Mouse (Mus musculus) heart, embryonic 13.5 days (tissue): ENCODE data around the gene Gm20924. TPM values are rescaled to one million over a fixed set of nuclear protein-coding genes. Genes with fewer than 3 reads are reported as not detected.
"Not testable (repeated sequence)": the region's sequence is repeated elsewhere in the genome, so short reads cannot be mapped to it uniquely, and the experiment has no call there.

Experiments
- ATAC-seq: fragments of 200-750 bp; cut with Nextera tagmentation; 2 replicates; pipeline ENCODE4 v1.8.0; 2017; ENCODE audit warnings: moderate TSS enrichment; ENCODE audit not compliant: insufficient number of reproducible peaks, low FRiP score, low TSS enrichment; ENCODE audit errors: extremely low read depth
- H3K27ac ChIP-seq: fragments of 300-500 bp; sonication (generic); replicated peaks from 2 replicates; pipeline ENCODE4 v1.5.1; 2015; ENCODE audit warnings: moderate library complexity, mild to moderate bottlenecking, inconsistent platforms
- H3K27me3 ChIP-seq: fragments of 300-500 bp; sonication (generic); replicated peaks from 2 replicates; pipeline ENCODE4 v1.6.1; 2015; ENCODE audit warnings: mild to moderate bottlenecking, inconsistent platforms
- H3K36me3 ChIP-seq: fragments of 300-500 bp; sonication (generic); 2 replicates; pipeline ENCODE4 v1.6.1; 2015; ENCODE audit warnings: mild to moderate bottlenecking, inconsistent platforms
- H3K4me1 ChIP-seq: fragments of 300-500 bp; sonication (generic); 2 replicates; pipeline ENCODE4 v1.6.1; 2015; ENCODE audit warnings: inconsistent platforms
- H3K4me2 ChIP-seq: fragments of 300-500 bp; sonication (generic); 2 replicates; pipeline ENCODE4 v1.6.1; 2015; ENCODE audit warnings: inconsistent platforms, mild to moderate bottlenecking, moderate library complexity
- H3K4me3 ChIP-seq: fragments of 300-500 bp; sonication (generic); 2 replicates; pipeline ENCODE4 v1.5.1; 2015; ENCODE audit warnings: moderate library complexity, mild to moderate bottlenecking, inconsistent platforms
- H3K9ac ChIP-seq: fragments of 300-500 bp; sonication (generic); 2 replicates; pipeline ENCODE4 v1.6.1; 2015; ENCODE audit warnings: inconsistent platforms, mild to moderate bottlenecking, moderate library complexity
- H3K9me3 ChIP-seq: fragments of 300-500 bp; sonication (generic); 2 replicates; pipeline ENCODE4 v1.6.1; 2016; ENCODE audit warnings: inconsistent platforms
- WGBS: fragments of 180-500 bp; shearing (Covaris S2); methylation state at CpG from one replicate; pipeline ENCODE4 v1.1.7; 2015; ENCODE audit warnings: mixed read lengths; 5-methylcytosine and 5-hydroxymethylcytosine counted together
- polyA plus RNA-seq: library from polyadenylated mRNA; unstranded; fragments of >200 nt; fragmentation: Nextera tagmentation; extraction: Ambion mirVana; gene quantifications from 2 replicates; pipeline ENCODE4 v1.2.1, GENCODE M21; 2015

Gene Gm20924
- not detected in 2 replicates for polyA plus RNA-seq

GRCm38 (mm10) chrY:65207427-65207826 lies at the start of gene Gm20924:
TSS of gene Gm20924 (minus strand) at chrY:65207527.
- not testable (repeated sequence) for H3K36me3 ChIP-seq, H3K4me2 ChIP-seq, ATAC-seq, H3K27ac ChIP-seq, H3K4me1 ChIP-seq, H3K9ac ChIP-seq, H3K4me3 ChIP-seq, H3K27me3 ChIP-seq, H3K9me3 ChIP-seq
- WGBS: no CpG with 5 or more reads among the region's 4 CpGs

Other genes with a start within 250 kb of the Gm20924 start
- gene Gm20736, start 170.2 kb upstream of the Gm20924 start, polyA plus RNA-seq: not detected in 2 replicates